Mouse (Mus musculus) megakaryocyte progenitor cell, adult 5-6 weeks (primary cell): ENCODE results near the gene Ap5s1. TPM values are rescaled to one million over a fixed set of nuclear protein-coding genes. Genes with fewer than 3 reads are reported as not detected.

Experiments used
- ATAC-seq: replicated peaks from 2 replicates; pipeline ENCODE4 v1.8.0; 2016; ENCODE audit warnings: mild to moderate bottlenecking, moderate TSS enrichment, inconsistent platforms; ENCODE audit not compliant: poor library complexity
- total RNA-seq, 2 experiments: library from RNA; stranded (forward) in 1 of 2; stranded (reverse) in 1 of 2; fragments of 157-497, 149-512 nt in 1 of 2; fragments of 200-1000 nt in 1 of 2; gene quantifications; 2 replicates each; pipeline versions ENCODE4 v1.2.3 to v1.2.4; 2015 to 2017

The Ap5s1 gene
- total RNA-seq, 2 experiments from 2014 or later: 2.9 to 3.9 TPM

GRCm38 (mm10) chr2:131261481-131262212, 54.8 kb downstream of the Ap5s1 start:
- peak; percentile 21 for ATAC-seq

DNA sequence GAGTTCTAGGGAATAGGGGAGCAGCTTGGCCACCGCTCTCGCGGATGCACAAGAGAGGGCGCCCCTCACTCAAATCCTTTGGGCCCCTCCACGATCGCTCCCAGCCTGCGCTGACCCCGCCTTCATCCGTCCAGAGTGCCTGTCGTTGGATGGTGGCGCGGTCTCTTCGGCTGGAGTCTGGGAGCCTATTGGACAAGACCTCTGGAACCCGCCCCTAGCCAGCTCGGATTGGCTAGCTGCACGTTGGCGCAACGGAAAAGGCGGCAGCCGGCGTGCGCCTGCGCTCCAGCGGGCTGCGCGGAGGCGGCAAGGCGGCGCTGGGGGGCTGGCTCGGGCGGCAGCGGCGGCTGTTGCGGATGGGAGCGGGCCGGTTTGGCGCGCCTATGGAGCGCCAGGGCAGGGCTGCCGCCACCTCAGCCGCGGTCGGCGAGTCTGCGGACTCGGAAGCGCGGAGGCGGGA, 55.4 kb downstream of the Ap5s1 start, which contains the start of gene Pank2:
Gene Pank2 (plus strand): TSS at position 283 of the 460 bp plus-strand sequence.
- peak; percentile 88 for ATAC-seq

Other genes with a start within 250 kb of the Ap5s1 start
- gene Gfra4, start 164.0 kb upstream of the Ap5s1 start, total RNA-seq (2015): not detected in 2 replicates
- not detected in 2 replicates for gene Gfra4, start 164.0 kb upstream of the Ap5s1 start, total RNA-seq (2017)
- not detected in 2 replicates for gene Adam33, start 143.3 kb upstream of the Ap5s1 start, total RNA-seq (2015)
- gene Adam33, start 143.3 kb upstream of the Ap5s1 start, total RNA-seq (2017): not detected in 2 replicates
- 0.05 and 0.07 TPM in 2 replicates for gene Siglec1, start 120.3 kb upstream of the Ap5s1 start, total RNA-seq (2015)
- gene Siglec1, start 120.3 kb upstream of the Ap5s1 start, total RNA-seq (2017): 0.10 TPM in 1 of 2 replicates, not detected in the other
- gene Hspa12b, start 79.8 kb upstream of the Ap5s1 start, total RNA-seq (2015): 0.12 TPM in 1 of 2 replicates, not detected in the other
- gene Hspa12b, start 79.8 kb upstream of the Ap5s1 start, total RNA-seq (2017): 0.44 TPM in 1 of 2 replicates, not detected in the other
- gene Gm11037, start 73.6 kb upstream of the Ap5s1 start, total RNA-seq (2015): not detected in 2 replicates
- not detected in 2 replicates for gene Gm11037, start 73.6 kb upstream of the Ap5s1 start, total RNA-seq (2017)
- 85.1 and 90.4 TPM in 2 replicates for gene 1700037H04Rik, start 47.0 kb upstream of the Ap5s1 start, total RNA-seq (2015)
- 34.9 and 39.5 TPM in 2 replicates for gene 1700037H04Rik, start 47.0 kb upstream of the Ap5s1 start, total RNA-seq (2017)
- gene Cenpb, start 27.0 kb upstream of the Ap5s1 start, total RNA-seq (2015): 8.0 and 8.3 TPM in 2 replicates
- gene Cenpb, start 27.0 kb upstream of the Ap5s1 start, total RNA-seq (2017): 14.8 and 15.8 TPM in 2 replicates
- 8.9 and 10.8 TPM in 2 replicates for gene Cdc25b, start 20.1 kb upstream of the Ap5s1 start, total RNA-seq (2015)
- 9.6 and 13.4 TPM in 2 replicates for gene Cdc25b, start 20.1 kb upstream of the Ap5s1 start, total RNA-seq (2017)
- gene Spef1, start 19.8 kb upstream of the Ap5s1 start, total RNA-seq (2015): 0.39 and 0.72 TPM in 2 replicates
- 0.91 and 2.0 TPM in 2 replicates for gene Spef1, start 19.8 kb upstream of the Ap5s1 start, total RNA-seq (2017)
- 15.1 and 17.1 TPM in 2 replicates for gene Mavs, start 27.0 kb downstream of the Ap5s1 start, total RNA-seq (2015)
- gene Mavs, start 27.0 kb downstream of the Ap5s1 start, total RNA-seq (2017): 11.3 and 11.8 TPM in 2 replicates
- gene Pank2, start 55.4 kb downstream of the Ap5s1 start, total RNA-seq (2015): 59.4 and 71.6 TPM in 2 replicates
- 46.3 and 61.7 TPM in 2 replicates for gene Pank2, start 55.4 kb downstream of the Ap5s1 start, total RNA-seq (2017)
- gene Rnf24, start 145.8 kb downstream of the Ap5s1 start, total RNA-seq (2015): 4.4 and 4.5 TPM in 2 replicates
- 1.8 and 1.9 TPM in 2 replicates for gene Rnf24, start 145.8 kb downstream of the Ap5s1 start, total RNA-seq (2017)